In genomic region chr2:91987542-91987941, GRCm38 (mm10) we compare ENCODE assay signal across 8 mouse cellular contexts. TPM values are rescaled to one million over a fixed set of nuclear protein-coding genes. Genes with fewer than 3 reads are reported as not detected.
DNase-seq lines count a peak whose midpoint lies in the region; ATAC-seq lines count a peak whose summit lies in the region.

No protein-coding gene starts in this region.

- no peak overlapping the region for H3K27ac ChIP-seq in kidney, embryonic 15.5 days
- H3K27ac ChIP-seq in forebrain, embryonic 16.5 days (ENCODE audit: low read length), result no peak overlapping the region
- no peak overlapping the region for H3K27ac ChIP-seq in hindbrain, embryonic 16.5 days (ENCODE audit: low read depth, low read length)
- H3K27ac ChIP-seq in midbrain, embryonic 16.5 days (ENCODE audit: low read length), result no peak overlapping the region

- no peaks in the 10 kb centered on the region for H3K27me3 ChIP-seq in kidney, embryonic 15.5 days
- H3K27me3 ChIP-seq in forebrain, embryonic 16.5 days (replicated peaks; ENCODE audit: control insufficient read depth, insufficient read depth, low read length), result no peaks in the 10 kb centered on the region
- H3K27me3 ChIP-seq in hindbrain, embryonic 16.5 days (replicated peaks; ENCODE audit: control insufficient read depth, insufficient read depth, low read length), result peaks cover 2% of the 10 kb centered on the region; the same call in 1 of the 2 replicates
- H3K27me3 ChIP-seq in midbrain, embryonic 16.5 days (ENCODE audit: control insufficient read depth, insufficient read depth, low read depth, low read length), result no peaks in the 10 kb centered on the region; the same call in 1 of the 2 replicates

- no peak for ATAC-seq in kidney, embryonic 15.5 days (replicated peaks; ENCODE audit: low FRiP score)
- peak; percentile 46; the same call in 1 of the 2 replicates for ATAC-seq in forebrain, embryonic 16.5 days
- ATAC-seq in hindbrain, embryonic 16.5 days, result peak; percentile 31; the same call in 1 of the 2 replicates
- peak; percentile 57 for ATAC-seq in midbrain, embryonic 16.5 days

- no peak overlapping the region for H3K4me2 ChIP-seq in kidney, embryonic 15.5 days
- H3K4me2 ChIP-seq in forebrain, embryonic 16.5 days (ENCODE audit: low read length), result no peak overlapping the region
- no peak overlapping the region for H3K4me2 ChIP-seq in hindbrain, embryonic 16.5 days (ENCODE audit: low read length)
- no peak overlapping the region for H3K4me2 ChIP-seq in midbrain, embryonic 16.5 days (ENCODE audit: low read length)

- DNase-seq in kidney, adult 11 months, result peak; percentile 82
- peak; percentile 80 for DNase-seq in cerebellum, adult 11 months
- peak; percentile 80 to 88 for DNase-seq in left cerebral cortex, postnatal 25 days (ENCODE audit: low spot score in 2 of 2)
- peak; percentile 59 to 79 for DNase-seq in spleen, postnatal 14 days (ENCODE audit: low spot score in 2 of 2)

- WGBS in kidney, embryonic 15.5 days, result 2% methylated on average over 3 of the region's 3 CpGs
- WGBS in forebrain, embryonic 16.5 days, result 2% methylated on average over 3 of the region's 3 CpGs
- 2% methylated on average over 3 of the region's 3 CpGs for WGBS in hindbrain, embryonic 16.5 days
- WGBS in midbrain, embryonic 16.5 days, result 3% methylated on average over 3 of the region's 3 CpGs

- H3K36me3 ChIP-seq in kidney, embryonic 15.5 days, result peaks cover 25% of the 10 kb centered on the region
- no peaks in the 10 kb centered on the region for H3K36me3 ChIP-seq in forebrain, embryonic 16.5 days (ENCODE audit: control insufficient read depth, insufficient read depth)
- no peaks in the 10 kb centered on the region for H3K36me3 ChIP-seq in hindbrain, embryonic 16.5 days (ENCODE audit: control insufficient read depth, insufficient read depth, low read length)
- no peaks in the 10 kb centered on the region for H3K36me3 ChIP-seq in midbrain, embryonic 16.5 days (ENCODE audit: control insufficient read depth, insufficient read depth, low read length)

- H3K9ac ChIP-seq in kidney, embryonic 15.5 days, result no peak overlapping the region
- H3K9ac ChIP-seq in forebrain, embryonic 16.5 days (replicated peaks; ENCODE audit: low read depth, low read length), result no peak overlapping the region
- H3K9ac ChIP-seq in hindbrain, embryonic 16.5 days (ENCODE audit: low read depth, low read length), result no peak overlapping the region
- H3K9ac ChIP-seq in midbrain, embryonic 16.5 days (ENCODE audit: low read depth, low read length), result no peak overlapping the region

- peaks cover 33% of the 10 kb centered on the region for H3K4me1 ChIP-seq in kidney, embryonic 15.5 days
- H3K4me1 ChIP-seq in forebrain, embryonic 16.5 days (replicated peaks; ENCODE audit: control insufficient read depth, insufficient read depth, low read length), result peaks cover 11% of the 10 kb centered on the region; the same call in 1 of the 2 replicates
- H3K4me1 ChIP-seq in hindbrain, embryonic 16.5 days (ENCODE audit: control insufficient read depth, insufficient read depth, low read depth, low read length), result peaks cover 6% of the 10 kb centered on the region
- H3K4me1 ChIP-seq in midbrain, embryonic 16.5 days (ENCODE audit: control insufficient read depth, insufficient read depth, low read length), result peaks cover 8% of the 10 kb centered on the region; the same call in 1 of the 2 replicates

- no peak overlapping the region for H3K4me3 ChIP-seq in kidney, embryonic 15.5 days (replicated peaks)
- no peak overlapping the region for H3K4me3 ChIP-seq in forebrain, embryonic 16.5 days (replicated peaks; ENCODE audit: low read length)
- H3K4me3 ChIP-seq in hindbrain, embryonic 16.5 days (ENCODE audit: low read length), result no peak overlapping the region
- no peak overlapping the region for H3K4me3 ChIP-seq in midbrain, embryonic 16.5 days (ENCODE audit: low read depth, low read length)

- intact Hi-C loops in left cerebral cortex, postnatal 25 days (cut with DNase I), result loop anchor here (1.0 to 5.0 kb wide), 2 partner anchors 71 to 195 kb away; no protein-coding TSS in a partner anchor

- no peaks in the 10 kb centered on the region for H3K9me3 ChIP-seq in kidney, embryonic 15.5 days (replicated peaks)
- H3K9me3 ChIP-seq in forebrain, embryonic 16.5 days (ENCODE audit: control insufficient read depth, low read length), result no peaks in the 10 kb centered on the region
- no peaks in the 10 kb centered on the region for H3K9me3 ChIP-seq in hindbrain, embryonic 16.5 days (ENCODE audit: control insufficient read depth, low read length)
- no peaks in the 10 kb centered on the region for H3K9me3 ChIP-seq in midbrain, embryonic 16.5 days (replicated peaks; ENCODE audit: control insufficient read depth, low read length, poor library complexity, severe bottlenecking)

RNA-seq across cellular contexts. Expression of gene Dgkz, which starts 11.9 kb away (rescaled TPM):
- 37.7 and 46.7 TPM in 2 replicates for polyA plus RNA-seq in kidney, embryonic 15.5 days (2015; fragmentation: Nextera tagmentation; extraction: Ambion mirVana)
- 28.7 and 33.6 TPM in 2 replicates for polyA plus RNA-seq in forebrain, embryonic 16.5 days (2015; fragmentation: Nextera tagmentation; extraction: Ambion mirVana)
- polyA plus RNA-seq in hindbrain, embryonic 16.5 days (2015; fragmentation: Nextera tagmentation; extraction: Ambion mirVana), result 32.3 and 37.5 TPM in 2 replicates
- 100 to 1,000 TPM; 556 to 558 TPM for total RNA-seq in left cerebral cortex, postnatal 25 days (2021)
- polyA plus RNA-seq in midbrain, embryonic 16.5 days (2015; fragmentation: Nextera tagmentation; extraction: Ambion mirVana), result 28.3 and 33.3 TPM in 2 replicates

RNA-seq across cellular contexts. Expression of gene Creb3l1, which starts 36.8 kb away (rescaled TPM):
- polyA plus RNA-seq in kidney, embryonic 15.5 days (2015; fragmentation: Nextera tagmentation; extraction: Ambion mirVana), result 14.0 and 14.9 TPM in 2 replicates
- polyA plus RNA-seq in forebrain, embryonic 16.5 days (2015; fragmentation: Nextera tagmentation; extraction: Ambion mirVana), result 1.3 and 1.9 TPM in 2 replicates
- 2.7 and 4.0 TPM in 2 replicates for polyA plus RNA-seq in hindbrain, embryonic 16.5 days (2015; fragmentation: Nextera tagmentation; extraction: Ambion mirVana)
- 1 to 10 TPM; 2.9 to 3.2 TPM for total RNA-seq in left cerebral cortex, postnatal 25 days (2021)
- 1.2 and 1.9 TPM in 2 replicates for polyA plus RNA-seq in midbrain, embryonic 16.5 days (2015; fragmentation: Nextera tagmentation; extraction: Ambion mirVana)

RNA-seq across cellular contexts. Expression of gene Gm9821, which starts 42.0 kb away (rescaled TPM):
- 0.49 and 0.53 TPM in 2 replicates for polyA plus RNA-seq in kidney, embryonic 15.5 days (2015; fragmentation: Nextera tagmentation; extraction: Ambion mirVana)
- 0.37 and 0.46 TPM in 2 replicates for polyA plus RNA-seq in forebrain, embryonic 16.5 days (2015; fragmentation: Nextera tagmentation; extraction: Ambion mirVana)
- polyA plus RNA-seq in hindbrain, embryonic 16.5 days (2015; fragmentation: Nextera tagmentation; extraction: Ambion mirVana), result 0.16 and 0.29 TPM in 2 replicates
- total RNA-seq in left cerebral cortex, postnatal 25 days (2021), result not detected
- 0.11 TPM in 1 of 2 replicates, not detected in the other for polyA plus RNA-seq in midbrain, embryonic 16.5 days (2015; fragmentation: Nextera tagmentation; extraction: Ambion mirVana)

RNA-seq across cellular contexts. Expression of gene Mdk, which starts 55.4 kb away (rescaled TPM):
- 1,215 and 1,266 TPM in 2 replicates for polyA plus RNA-seq in kidney, embryonic 15.5 days (2015; fragmentation: Nextera tagmentation; extraction: Ambion mirVana)
- 256 and 290 TPM in 2 replicates for polyA plus RNA-seq in forebrain, embryonic 16.5 days (2015; fragmentation: Nextera tagmentation; extraction: Ambion mirVana)
- 160 and 182 TPM in 2 replicates for polyA plus RNA-seq in hindbrain, embryonic 16.5 days (2015; fragmentation: Nextera tagmentation; extraction: Ambion mirVana)
- 10 to 100 TPM; 18.3 to 19.6 TPM for total RNA-seq in left cerebral cortex, postnatal 25 days (2021)
- 98.8 and 113 TPM in 2 replicates for polyA plus RNA-seq in midbrain, embryonic 16.5 days (2015; fragmentation: Nextera tagmentation; extraction: Ambion mirVana)
